Mouse (Mus musculus) stomach, embryonic 14.5 days (tissue): ENCODE results near the gene Gpr12. TPM values are rescaled to one million over a fixed set of nuclear protein-coding genes. Genes with fewer than 3 reads are reported as not detected.

Experiments used
- ATAC-seq: fragments of 200-750 bp; cut with Nextera tagmentation; 2 replicates; pipeline ENCODE4 v1.8.0; 2017; ENCODE audit warnings: low read depth, moderate TSS enrichment; ENCODE audit not compliant: insufficient number of reproducible peaks, insufficient read depth, low FRiP score
- H3K27ac ChIP-seq: fragments of 300-500 bp; sonication (generic); 2 replicates; pipeline ENCODE4 v1.5.1; 2014; ENCODE audit warnings: mild to moderate bottlenecking, low read length, moderate library complexity, mixed read lengths
- H3K27me3 ChIP-seq: fragments of 300-500 bp; sonication (generic); 2 replicates; pipeline ENCODE4 v1.6.1; 2014; ENCODE audit warnings: low read length, control low read depth, mixed read lengths; ENCODE audit not compliant: control insufficient read depth, insufficient read depth
- H3K36me3 ChIP-seq: fragments of 300-500 bp; sonication (generic); 2 replicates; pipeline ENCODE4 v1.6.1; 2014; ENCODE audit warnings: mild to moderate bottlenecking, control low read depth, low read length, moderate library complexity, mixed read lengths; ENCODE audit not compliant: control insufficient read depth, insufficient read depth
- H3K4me1 ChIP-seq: fragments of 300-500 bp; sonication (generic); 2 replicates; pipeline ENCODE4 v1.6.1; 2014; ENCODE audit warnings: low read length, control low read depth, mixed read lengths; ENCODE audit not compliant: control insufficient read depth, insufficient read depth
- H3K4me2 ChIP-seq: fragments of 300-500 bp; sonication (generic); replicated peaks from 2 replicates; pipeline ENCODE4 v1.6.1; 2014; ENCODE audit warnings: low read depth, low read length, control low read depth
- H3K4me3 ChIP-seq: fragments of 300-500 bp; sonication (generic); 2 replicates; pipeline ENCODE4 v1.5.1; 2014; ENCODE audit warnings: low read depth, low read length, control low read depth
- H3K9ac ChIP-seq: fragments of 300-500 bp; sonication (generic); replicated peaks from 2 replicates; pipeline ENCODE4 v1.6.1; 2014; ENCODE audit warnings: low read depth, mild to moderate bottlenecking, control low read depth, low read length, moderate library complexity, mixed read lengths
- H3K9me3 ChIP-seq: fragments of 300-500 bp; sonication (generic); 2 replicates; pipeline ENCODE4 v1.6.1; 2016; ENCODE audit warnings: low read depth, low read length, control low read depth; ENCODE audit not compliant: control insufficient read depth
- WGBS: fragments of 180-500 bp; shearing (Covaris S2); extraction: QIAGEN DNeasy Blood & Tissue Kit; methylation state at CpG from one replicate; pipeline ENCODE4 v1.1.7; 2014; 5-methylcytosine and 5-hydroxymethylcytosine counted together
- polyA plus RNA-seq: library from polyadenylated mRNA; unstranded; fragments of >200 nt; fragmentation: Nextera tagmentation; extraction: Ambion mirVana; gene quantifications from 2 replicates; pipeline ENCODE4 v1.2.1, GENCODE M21; 2014

Gpr12 gene
- polyA plus RNA-seq, 1 experiment from 2014 or later, result not detected

GRCm38 (mm10) chr5:146597503-146597874, 12.4 kb upstream of the Gpr12 start:
- H3K4me3 ChIP-seq, result no peak overlapping the region
- no peaks in the 10 kb centered on the region for H3K4me1 ChIP-seq
- H3K27ac ChIP-seq, result no peak overlapping the region
- no peak overlapping the region for H3K9ac ChIP-seq
- ATAC-seq, result no peak
- H3K4me2 ChIP-seq, result no peak overlapping the region
- no peaks in the 10 kb centered on the region for H3K27me3 ChIP-seq
- no peaks in the 10 kb centered on the region for H3K9me3 ChIP-seq
- H3K36me3 ChIP-seq, result no peaks in the 10 kb centered on the region
- WGBS, result 92% methylated on average over 10 of the region's 10 CpGs

GRCm38 (mm10) chr5:146596612-146597502, 11.8 kb upstream of the Gpr12 start:
- Histone ChIP-seq H3K4me2 (no peak overlapping the region), H3K36me3 (no peaks in the 10 kb centered on the region), H3K27me3 (no peaks in the 10 kb centered on the region), H3K4me1 (no peaks in the 10 kb centered on the region), H3K9me3 (no peaks in the 10 kb centered on the region), H3K9ac (no peak overlapping the region), H3K27ac (no peak overlapping the region), H3K4me3 (no peak overlapping the region)
- WGBS, result 67% methylated on average over 18 of the region's 18 CpGs
- ATAC-seq, result no peak

GRCm38 (mm10) chr5:146592580-146592979, 7.5 kb upstream of the Gpr12 start:
- Histone ChIP-seq H3K36me3 (no peaks in the 10 kb centered on the region), H3K27me3 (no peaks in the 10 kb centered on the region), H3K4me2 (no peak overlapping the region), H3K4me3 (no peak overlapping the region), H3K27ac (no peak overlapping the region), H3K4me1 (no peaks in the 10 kb centered on the region), H3K9me3 (no peaks in the 10 kb centered on the region), H3K9ac (no peak overlapping the region)
- no peak for ATAC-seq
- WGBS, result 69% methylated on average over 5 of the region's 5 CpGs

GRCm38 (mm10) chr5:146591636-146592035, 6.6 kb upstream of the Gpr12 start:
- Histone ChIP-seq H3K27ac (no peak overlapping the region), H3K9ac (no peak overlapping the region), H3K9me3 (no peaks in the 10 kb centered on the region), H3K4me2 (no peak overlapping the region), H3K4me1 (no peaks in the 10 kb centered on the region), H3K27me3 (0 out of 2 replicates have a peak, but pooled peaks cover 2% of the 10 kb centered on the region), H3K36me3 (no peaks in the 10 kb centered on the region), H3K4me3 (no peak overlapping the region)
- no peak for ATAC-seq
- WGBS, result 86% methylated on average over 4 of the region's 4 CpGs

GRCm38 (mm10) chr5:146590987-146591386, 5.9 kb upstream of the Gpr12 start:
- H3K9me3 ChIP-seq, result no peaks in the 10 kb centered on the region
- ATAC-seq, result no peak
- H3K27ac ChIP-seq, result no peak overlapping the region
- H3K4me2 ChIP-seq, result no peak overlapping the region
- no peak overlapping the region for H3K4me3 ChIP-seq
- H3K36me3 ChIP-seq, result no peaks in the 10 kb centered on the region
- WGBS, result 55% methylated on average over 4 of the region's 4 CpGs
- H3K9ac ChIP-seq, result no peak overlapping the region
- 0 out of 2 replicates have a peak, but pooled peaks cover 5% of the 10 kb centered on the region for H3K27me3 ChIP-seq
- H3K4me1 ChIP-seq, result no peaks in the 10 kb centered on the region

- no peak overlapping the region for H3K27ac ChIP-seq
- H3K4me1 ChIP-seq, result 0 out of 2 replicates have a peak, but pooled peaks cover 4% of the 10 kb centered on the region
- H3K27me3 ChIP-seq, result peaks cover 30% of the 10 kb centered on the region
- H3K36me3 ChIP-seq, result no peaks in the 10 kb centered on the region
- no peak for ATAC-seq
- H3K4me2 ChIP-seq, result no peak overlapping the region
- no peak overlapping the region for H3K4me3 ChIP-seq
- no peaks in the 10 kb centered on the region for H3K9me3 ChIP-seq
- 68% methylated on average over 8 of the region's 8 CpGs for WGBS
- no peak overlapping the region for H3K9ac ChIP-seq
Observed at GRCm38 (mm10) chr5:146586357-146587070, 1.5 kb upstream of the Gpr12 start.

GRCm38 (mm10) chr5:146585307-146585651, 240 bp upstream of the Gpr12 start:
- no peak for ATAC-seq
- 3% methylated on average over 10 of the region's 10 CpGs for WGBS
- Histone ChIP-seq H3K27me3 (peaks cover 30% of the 10 kb centered on the region), H3K4me1 (0 out of 2 replicates have a peak, but pooled peaks cover 4% of the 10 kb centered on the region), H3K4me3 (peak overlapping the region; percentile 44), H3K36me3 (no peaks in the 10 kb centered on the region), H3K9ac (no peak overlapping the region), H3K27ac (no peak overlapping the region), H3K9me3 (no peaks in the 10 kb centered on the region), H3K4me2 (peak overlapping the region; percentile 98)

- Histone ChIP-seq H3K9ac (no peak overlapping the region), H3K27me3 (peaks cover 30% of the 10 kb centered on the region)
- 8% methylated on average over 10 of the region's 10 CpGs for WGBS
Observed at GRCm38 (mm10) chr5:146584156-146584477, 922 bp downstream of the Gpr12 start.

More at GRCm38 (mm10) chr5:146584156-146584477, 922 bp downstream of the Gpr12 start:
- no peak for ATAC-seq
- peak overlapping the region; percentile 98 for H3K4me2 ChIP-seq
- H3K27ac ChIP-seq, result no peak overlapping the region
- peak overlapping the region; percentile 44 for H3K4me3 ChIP-seq
- no peaks in the 10 kb centered on the region for H3K36me3 ChIP-seq
- no peaks in the 10 kb centered on the region for H3K9me3 ChIP-seq
- H3K4me1 ChIP-seq, result 0 out of 2 replicates have a peak, but pooled peaks cover 4% of the 10 kb centered on the region
